Mouse (Mus musculus) cerebellum, adult 2 months (tissue): ENCODE results near the gene Ahsa1. TPM values are rescaled to one million over a fixed set of nuclear protein-coding genes. Genes with fewer than 3 reads are reported as not detected.
"Not testable (repeated sequence)": the region's sequence is repeated elsewhere in the genome, so short reads cannot be mapped to it uniquely, and the experiment has no call there.

ENCODE experiments used
- DNase-seq, 2 experiments: peaks; one replicate each; pipeline ENCODE4 v3.0.0; 2021
- H3K27ac ChIP-seq: fragments of 200-500 bp; 2 replicates; pipeline ENCODE4 v1.5.1; 2012; ENCODE audit warnings: low read length, control low read depth, inconsistent platforms; ENCODE audit not compliant: insufficient read depth
- H3K27me3 ChIP-seq: fragments of 200-500 bp; 2 replicates; pipeline ENCODE4 v1.6.1; 2012; ENCODE audit warnings: inconsistent platforms, mild to moderate bottlenecking, low read length, moderate library complexity; ENCODE audit not compliant: control insufficient read depth, insufficient read depth
- H3K4me1 ChIP-seq: fragments of 200-500 bp; 2 replicates; pipeline ENCODE4 v1.6.1; 2011; ENCODE audit warnings: low read length; ENCODE audit not compliant: control insufficient read depth, insufficient read depth
- H3K4me3 ChIP-seq: fragments of 200-500 bp; replicated peaks from 2 replicates; pipeline ENCODE3; 2011; ENCODE audit warnings: mild to moderate bottlenecking, low read depth, low read length, control low read depth; ENCODE audit not compliant: insufficient read depth
- CTCF ChIP-seq: fragments of 200-500 bp; IDR thresholded peaks from 2 replicates; pipeline ENCODE4 v1.5.1; 2011; ENCODE audit warnings: low read depth, mild to moderate bottlenecking, control low read depth, low read length, moderate library complexity, borderline replicate concordance; ENCODE audit not compliant: insufficient read depth
- POLR2A ChIP-seq: fragments of 200-500 bp; IDR thresholded peaks from 2 replicates; pipeline ENCODE4 v1.6.1; 2011; ENCODE audit warnings: low read length, control low read depth, borderline replicate concordance; ENCODE audit not compliant: insufficient read depth
- WGBS: fragments of 180-500 bp; shearing (Covaris S2); methylation state at CpG from one replicate; pipeline ENCODE4 v1.1.7; 2018; 5-methylcytosine and 5-hydroxymethylcytosine counted together
- polyA plus RNA-seq: library from polyadenylated mRNA; depleted of rRNA; stranded (reverse); fragments of >200 nt; gene quantifications from 2 replicates; pipeline ENCODE4 v1.2.3, GENCODE M21; 2012

Gene Ahsa1
- polyA plus RNA-seq, 1 experiment: 246 TPM

DNA sequence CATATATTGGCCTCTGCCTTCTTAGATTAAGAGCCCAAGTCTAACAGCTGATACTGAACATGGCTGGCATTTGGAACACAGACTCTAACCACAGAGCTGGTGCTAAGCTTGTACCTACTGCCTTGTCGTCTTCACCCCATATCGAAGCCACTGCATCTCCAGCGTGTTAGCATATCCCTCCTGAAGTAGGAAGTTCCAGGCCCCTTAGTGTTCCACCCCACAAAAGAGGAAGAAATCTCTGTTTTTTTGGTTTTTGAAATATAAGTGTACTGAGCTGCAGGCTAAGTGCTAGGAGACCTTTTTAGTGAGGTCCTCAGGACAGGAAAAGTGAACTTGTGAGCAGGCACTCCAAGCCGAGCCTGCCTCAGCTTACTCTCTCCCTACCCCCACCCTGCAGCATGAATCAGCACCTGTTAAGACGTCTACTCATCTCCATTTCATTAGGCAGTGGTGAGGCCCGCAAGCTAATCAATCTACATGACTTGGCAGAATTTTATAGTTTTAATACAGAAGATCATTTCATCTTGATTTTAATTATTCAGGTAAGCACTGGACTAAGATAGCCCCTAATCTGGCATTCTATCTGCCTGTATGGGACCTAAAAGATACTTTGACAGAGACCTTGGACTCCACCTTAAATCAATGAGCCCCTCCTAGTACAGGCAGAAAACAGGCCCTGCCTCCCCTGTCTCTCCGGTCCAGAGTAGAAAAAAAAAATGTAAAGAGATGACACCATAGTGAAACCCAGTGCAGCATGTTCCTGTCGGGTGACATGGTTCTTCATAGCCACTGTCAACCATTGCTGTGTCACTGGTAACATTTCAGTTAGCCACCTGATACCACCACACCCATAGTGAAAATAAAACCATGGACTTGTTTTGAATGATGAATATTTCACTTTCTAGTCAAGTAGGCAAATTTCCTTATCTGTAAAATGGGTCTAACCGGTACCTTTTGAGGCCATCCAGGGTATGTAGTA, 8.9 kb downstream of the Ahsa1 start:
- H3K4me1 ChIP-seq: no peaks in the 10 kb centered on the region
- no peak for TF ChIP-seq POLR2A
- no peak for TF ChIP-seq CTCF
- H3K27ac ChIP-seq: no peak overlapping the region
- DNase-seq: no peak
- WGBS: 87% methylated on average over 9 of the region's 9 CpGs
- no peaks in the 10 kb centered on the region for H3K27me3 ChIP-seq
- H3K4me3 ChIP-seq: no peak overlapping the region

GRCm38 (mm10) chr12:87277251-87277650, 11.0 kb downstream of the Ahsa1 start:
- H3K4me1 ChIP-seq, H3K27me3 ChIP-seq, H3K27ac ChIP-seq, DNase-seq, H3K4me3 ChIP-seq: not testable (repeated sequence)
- 92% methylated on average over 4 of the region's 4 CpGs for WGBS

GRCm38 (mm10) chr12:87278118-87278730, 11.9 kb downstream of the Ahsa1 start:
- Histone ChIP-seq H3K27ac (no peak overlapping the region), H3K4me1 (no peaks in the 10 kb centered on the region), H3K4me3 (no peak overlapping the region), H3K27me3 (no peaks in the 10 kb centered on the region)
- TF ChIP-seq CTCF (no peak), POLR2A (no peak)
- WGBS: 27% methylated on average over 6 of the region's 6 CpGs
- DNase-seq: no peak

DNA sequence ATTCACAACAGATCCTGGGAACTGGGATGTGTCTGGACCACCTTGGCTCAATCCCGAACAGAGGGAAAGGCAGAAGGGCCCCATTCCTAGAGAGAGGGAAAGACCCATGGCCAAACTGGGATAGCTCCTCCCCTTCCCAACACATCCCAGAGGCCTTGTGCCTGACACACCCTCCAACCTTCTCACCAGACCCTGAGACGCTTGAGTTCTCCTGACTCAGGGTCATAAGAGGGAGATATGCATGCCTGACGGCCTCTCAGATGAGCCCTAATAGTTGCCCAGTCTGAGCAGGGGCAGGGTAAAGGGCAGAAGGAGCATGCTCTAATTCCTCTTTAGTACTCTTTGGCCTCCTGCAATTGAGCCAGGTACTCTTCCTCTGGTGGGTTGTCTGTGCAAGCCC, 13.1 kb downstream of the Ahsa1 start:
- no peaks in the 10 kb centered on the region for H3K4me1 ChIP-seq
- TF ChIP-seq POLR2A (no peak), CTCF (no peak)
- H3K27me3 ChIP-seq: no peaks in the 10 kb centered on the region
- H3K27ac ChIP-seq: no peak overlapping the region
- no peak for DNase-seq
- 57% methylated on average over 3 of the region's 3 CpGs for WGBS
- H3K4me3 ChIP-seq: no peak overlapping the region

- TF ChIP-seq POLR2A: no peak
- no peak for TF ChIP-seq CTCF
- Histone ChIP-seq H3K4me1 (no peaks in the 10 kb centered on the region), H3K4me3 (no peak overlapping the region), H3K27ac (no peak overlapping the region), H3K27me3 (no peaks in the 10 kb centered on the region)
- DNase-seq: no peak
- 34% methylated on average over 14 of the region's 14 CpGs for WGBS
Measured at GRCm38 (mm10) chr12:87279879-87280278, 13.6 kb downstream of the Ahsa1 start.

- WGBS: 74% methylated on average over 1 of the region's 1 CpGs
- Histone ChIP-seq H3K4me3 (no peak overlapping the region), H3K27ac (no peak overlapping the region), H3K27me3 (no peaks in the 10 kb centered on the region), H3K4me1 (no peaks in the 10 kb centered on the region)
- no peak for TF ChIP-seq POLR2A
- no peak for TF ChIP-seq CTCF
- DNase-seq: no peak
Measured at GRCm38 (mm10) chr12:87281766-87282165, 15.5 kb downstream of the Ahsa1 start.

DNA sequence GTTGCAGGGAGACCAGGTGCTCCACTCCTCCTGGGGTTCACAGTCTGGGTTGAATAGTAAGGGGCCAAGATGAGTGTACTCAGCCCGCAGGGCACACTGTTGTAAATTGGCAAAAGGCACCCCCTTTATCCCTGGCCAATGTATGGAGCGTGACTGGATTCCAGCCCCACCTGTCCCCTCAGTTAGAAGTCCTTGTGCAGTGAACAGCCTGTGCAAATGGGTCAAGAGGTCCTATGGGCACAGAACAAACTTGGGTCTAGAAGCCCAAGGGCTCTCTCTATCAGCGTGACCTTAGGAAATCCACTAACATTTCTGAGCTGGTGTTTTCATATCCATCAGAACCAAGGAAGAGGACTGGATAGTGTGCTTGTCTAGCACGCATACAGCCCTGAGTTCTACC, 16.5 kb downstream of the Ahsa1 start:
- no peaks in the 10 kb centered on the region for H3K27me3 ChIP-seq
- 88% methylated on average over 4 of the region's 4 CpGs for WGBS
- DNase-seq: no peak
- H3K4me1 ChIP-seq: no peaks in the 10 kb centered on the region
- no peak for TF ChIP-seq CTCF
- no peak overlapping the region for H3K4me3 ChIP-seq
- H3K27ac ChIP-seq: no peak overlapping the region

- no peaks in the 10 kb centered on the region for H3K27me3 ChIP-seq
- TF ChIP-seq POLR2A: no peak
- TF ChIP-seq CTCF: no peak
- no peak overlapping the region for H3K27ac ChIP-seq
- H3K4me3 ChIP-seq: no peak overlapping the region
- WGBS: 75% methylated on average over 7 of the region's 7 CpGs
- H3K4me1 ChIP-seq: no peaks in the 10 kb centered on the region
- DNase-seq: no peak
Measured at GRCm38 (mm10) chr12:87283706-87284105, 17.4 kb downstream of the Ahsa1 start.
